Mouse (Mus musculus) hindbrain, embryonic 11.5 days (tissue): ENCODE data around the gene Dyrk2. TPM values are rescaled to one million over a fixed set of nuclear protein-coding genes. Genes with fewer than 3 reads are reported as not detected.

Experiments
- ATAC-seq: fragments of 200-750 bp; cut with Nextera tagmentation; 2 replicates; pipeline ENCODE4 v1.8.0; 2017; ENCODE audit warnings: mild to moderate bottlenecking, moderate TSS enrichment, moderate library complexity; ENCODE audit not compliant: low FRiP score
- DNase-seq: peaks from one replicate; pipeline ENCODE4 v3.0.0-alpha.2; 2015; ENCODE audit warnings: low spot score
- H3K27ac ChIP-seq: fragments of 300-500 bp; sonication (generic); 2 replicates; pipeline ENCODE4 v1.5.1; 2014; ENCODE audit warnings: mild to moderate bottlenecking, low read depth, low read length
- H3K27me3 ChIP-seq: fragments of 300-500 bp; sonication (generic); 2 replicates; pipeline ENCODE4 v1.6.1; 2014; ENCODE audit warnings: mild to moderate bottlenecking, low read length, moderate library complexity, mixed read lengths; ENCODE audit not compliant: control insufficient read depth, insufficient read depth
- H3K36me3 ChIP-seq: fragments of 300-500 bp; sonication (generic); 2 replicates; pipeline ENCODE4 v1.6.1; 2014; ENCODE audit warnings: mild to moderate bottlenecking, low read length, moderate library complexity, mixed read lengths; ENCODE audit not compliant: control insufficient read depth, insufficient read depth
- H3K4me1 ChIP-seq: fragments of 300-500 bp; sonication (generic); replicated peaks from 2 replicates; pipeline ENCODE4 v1.6.1; 2014; ENCODE audit warnings: low read length, mixed read lengths; ENCODE audit not compliant: control insufficient read depth, insufficient read depth
- H3K4me2 ChIP-seq: fragments of 300-500 bp; sonication (generic); replicated peaks from 2 replicates; pipeline ENCODE4 v1.6.1; 2014; ENCODE audit warnings: mild to moderate bottlenecking, low read depth, low read length
- H3K4me3 ChIP-seq: fragments of 300-500 bp; sonication (generic); 2 replicates; pipeline ENCODE4 v1.5.1; 2014; ENCODE audit warnings: low read depth, low read length
- H3K9ac ChIP-seq: fragments of 300-500 bp; sonication (generic); 2 replicates; pipeline ENCODE4 v1.6.1; 2014; ENCODE audit warnings: low read depth, low read length
- H3K9me3 ChIP-seq: fragments of 300-500 bp; sonication (generic); 2 replicates; pipeline ENCODE4 v1.6.1; 2016; ENCODE audit warnings: low read length; ENCODE audit not compliant: control insufficient read depth
- WGBS: fragments of 180-500 bp; shearing (Covaris S2); extraction: QIAGEN DNeasy Blood & Tissue Kit; methylation state at CpG from one replicate; pipeline ENCODE4 v1.1.7; 2014; 5-methylcytosine and 5-hydroxymethylcytosine counted together
- polyA plus RNA-seq: library from polyadenylated mRNA; unstranded; fragments of >200 nt; fragmentation: Nextera tagmentation; extraction: Ambion mirVana; gene quantifications from 2 replicates; pipeline ENCODE4 v1.2.1, GENCODE M21; 2014

Dyrk2 gene
- polyA plus RNA-seq, 1 experiment from 2014 or later, result 14.3 TPM

GRCm38 (mm10) chr10:118869591-118870001 is 413 bp downstream of the Dyrk2 start:
- Histone ChIP-seq H3K9me3 (peaks cover 3% of the 10 kb centered on the region; the same call in 1 of the 2 replicates), H3K4me3 (peak overlapping the region; percentile 99), H3K9ac (peak overlapping the region; percentile 47), H3K4me2 (peak overlapping the region; percentile 58), H3K4me1 (peaks cover 6% of the 10 kb centered on the region), H3K27ac (peak overlapping the region; percentile 97), H3K27me3 (no peaks in the 10 kb centered on the region), H3K36me3 (no peaks in the 10 kb centered on the region)
- DNase-seq (peak; percentile 74), ATAC-seq (peak; percentile 62)
- WGBS, result under 1% methylated on average over 16 of the region's 16 CpGs

- under 1% methylated on average over 63 of the region's 130 CpGs for WGBS
- no peaks in the 10 kb centered on the region for H3K27me3 ChIP-seq
- peak overlapping the region; percentile 100 for H3K9ac ChIP-seq
- H3K4me3 ChIP-seq, result peak overlapping the region; percentile 99
- DNase-seq, result peak; percentile 93
- ATAC-seq, result peak; percentile 88
- H3K27ac ChIP-seq, result peak overlapping the region; percentile 97
- peaks cover 3% of the 10 kb centered on the region; the same call in 1 of the 2 replicates for H3K9me3 ChIP-seq
- H3K4me2 ChIP-seq, result peak overlapping the region; percentile 78
- no peaks in the 10 kb centered on the region for H3K36me3 ChIP-seq
- H3K4me1 ChIP-seq, result peaks cover 6% of the 10 kb centered on the region
These were observed 1.1 kb downstream of the Dyrk2 start for GRCm38 (mm10) chr10:118868601-118869590.

- Histone ChIP-seq H3K4me1 (peaks cover 6% of the 10 kb centered on the region), H3K4me2 (peak overlapping the region; percentile 78), H3K27me3 (no peaks in the 10 kb centered on the region), H3K27ac (peak overlapping the region; percentile 97), H3K9me3 (peaks cover 3% of the 10 kb centered on the region; the same call in 1 of the 2 replicates), H3K9ac (peak overlapping the region; percentile 100), H3K36me3 (0 out of 2 replicates have a peak, but pooled peaks cover 2% of the 10 kb centered on the region), H3K4me3 (peak overlapping the region; percentile 99)
- DNase-seq (peak; percentile 65), ATAC-seq (peak; percentile 24)
- WGBS, result under 1% methylated on average over 41 of the region's 62 CpGs
These were observed 2.0 kb downstream of the Dyrk2 start for GRCm38 (mm10) chr10:118867896-118868600.

GRCm38 (mm10) chr10:118867304-118867895 is 2.6 kb downstream of the Dyrk2 start:
- WGBS, result 13% methylated on average over 16 of the region's 16 CpGs
- Histone ChIP-seq H3K9ac (peak overlapping the region; percentile 100), H3K27me3 (no peaks in the 10 kb centered on the region), H3K4me2 (peak overlapping the region; percentile 78), H3K4me1 (peaks cover 6% of the 10 kb centered on the region), H3K4me3 (peak overlapping the region; percentile 99), H3K9me3 (no peaks in the 10 kb centered on the region), H3K36me3 (0 out of 2 replicates have a peak, but pooled peaks cover 6% of the 10 kb centered on the region), H3K27ac (no peak overlapping the region; the same call in none of the 2 replicates)
- DNase-seq (peak; percentile 36), ATAC-seq (peak; percentile 1; the same call in 1 of the 2 replicates)

GRCm38 (mm10) chr10:118864976-118865375 is 5.0 kb downstream of the Dyrk2 start:
- Histone ChIP-seq H3K4me1 (peaks cover 6% of the 10 kb centered on the region), H3K9ac (no peak overlapping the region), H3K4me2 (no peak overlapping the region), H3K4me3 (no peak overlapping the region), H3K27ac (no peak overlapping the region), H3K27me3 (no peaks in the 10 kb centered on the region), H3K9me3 (no peaks in the 10 kb centered on the region), H3K36me3 (peaks cover 25% of the 10 kb centered on the region)
- DNase-seq, result no peak
- 94% methylated on average over 7 of the region's 7 CpGs for whole genome bisulfite sequencing
- no peak for ATAC-seq

GRCm38 (mm10) chr10:118863611-118864010 is 6.4 kb downstream of the Dyrk2 start:
- DNase-seq (no peak), ATAC-seq (no peak)
- H3K4me3 ChIP-seq, result no peak overlapping the region
- H3K9ac ChIP-seq, result no peak overlapping the region
- no peaks in the 10 kb centered on the region for H3K9me3 ChIP-seq
- H3K36me3 ChIP-seq, result peaks cover 35% of the 10 kb centered on the region
- WGBS, result 89% methylated on average over 8 of the region's 8 CpGs
- H3K27me3 ChIP-seq, result no peaks in the 10 kb centered on the region
- H3K27ac ChIP-seq, result no peak overlapping the region
- peaks cover 6% of the 10 kb centered on the region for H3K4me1 ChIP-seq
- H3K4me2 ChIP-seq, result no peak overlapping the region

- no peak overlapping the region for H3K9ac ChIP-seq
- no peak overlapping the region for H3K4me2 ChIP-seq
- no peak for ATAC-seq
- no peak overlapping the region for H3K27ac ChIP-seq
- no peak overlapping the region for H3K4me3 ChIP-seq
- no peaks in the 10 kb centered on the region for H3K9me3 ChIP-seq
- peaks cover 5% of the 10 kb centered on the region for H3K4me1 ChIP-seq
- WGBS, result 93% methylated on average over 4 of the region's 4 CpGs
- DNase-seq, result no peak
- no peaks in the 10 kb centered on the region for H3K27me3 ChIP-seq
- H3K36me3 ChIP-seq, result peaks cover 35% of the 10 kb centered on the region
These were observed 7.8 kb downstream of the Dyrk2 start for GRCm38 (mm10) chr10:118862233-118862632.
